Mouse (Mus musculus) ES-E14 (cell line): ENCODE measurements around the gene Zfp42.

Experiments used
- CHD2 ChIP-seq: IDR thresholded peaks from 2 replicates; pipeline ENCODE4 v1.6.1; 2014; ENCODE audit warnings: mild to moderate bottlenecking, low read depth, low read length, inconsistent platforms
- HCFC1 ChIP-seq: IDR thresholded peaks from 2 replicates; pipeline ENCODE4 v1.6.1; 2012; ENCODE audit warnings: low read length, inconsistent platforms, borderline replicate concordance; ENCODE audit not compliant: insufficient read depth
- MAFK ChIP-seq: IDR thresholded peaks from 2 replicates; pipeline ENCODE4 v1.6.1; 2014; ENCODE audit warnings: mild to moderate bottlenecking, low read depth, low read length, inconsistent platforms; ENCODE audit not compliant: insufficient read depth
- ZC3H11A ChIP-seq: IDR thresholded peaks from 2 replicates; pipeline ENCODE4 v1.6.1; 2012; ENCODE audit warnings: low read depth, mild to moderate bottlenecking, inconsistent platforms, low read length, borderline replicate concordance
- ZNF384 ChIP-seq: IDR thresholded peaks from 2 replicates; pipeline ENCODE4 v1.6.1; 2012; ENCODE audit warnings: low read depth, low read length, inconsistent platforms

DNA sequence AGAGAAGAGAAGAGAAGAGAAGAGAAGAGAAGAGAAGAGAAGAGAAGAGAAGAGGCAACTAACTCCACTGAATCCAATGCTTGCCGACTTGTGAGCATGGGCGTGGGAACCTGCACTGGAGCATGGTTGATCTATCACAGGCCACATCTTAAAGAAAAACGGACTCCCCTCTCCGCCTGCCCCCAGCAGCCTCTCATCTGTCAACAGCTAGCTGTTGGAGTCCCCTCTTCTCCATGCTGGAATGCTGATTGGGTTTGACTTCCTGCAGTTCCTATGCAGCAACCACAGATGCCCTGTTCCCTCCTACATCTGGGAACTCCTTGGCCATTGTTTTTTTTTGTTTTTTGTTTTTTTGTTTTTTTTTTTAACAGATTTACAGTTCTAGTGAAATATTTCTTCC is 28.4 kb downstream of the Zfp42 start:
- TF ChIP-seq MAFK (no peak), CHD2 (no peak), ZC3H11A (no peak), ZNF384 (no peak), HCFC1 (no peak)
